Mouse (Mus musculus) liver, postnatal 0 days (tissue): ENCODE measurements around the gene Cdrt4. TPM values are rescaled to one million over a fixed set of nuclear protein-coding genes. Genes with fewer than 3 reads are reported as not detected.

ENCODE experiments used
- ATAC-seq: fragments of 200-750 bp; cut with Nextera tagmentation; 2 replicates; pipeline ENCODE4 v1.8.0; 2017; ENCODE audit warnings: mild to moderate bottlenecking, moderate library complexity
- DNase-seq: peaks from one replicate; pipeline ENCODE4 v3.0.0-alpha.2; 2016
- H3K27ac ChIP-seq: fragments of 300-500 bp; sonication (generic); 2 replicates; pipeline ENCODE4 v1.5.1; 2014; ENCODE audit warnings: antibody characterized with exemption, moderate library complexity, mild to moderate bottlenecking, low read depth
- H3K27me3 ChIP-seq: fragments of 300-500 bp; sonication (generic); 2 replicates; pipeline ENCODE4 v1.6.1; 2014; ENCODE audit warnings: low read length, control low read depth, mixed read lengths; ENCODE audit not compliant: insufficient read depth
- H3K36me3 ChIP-seq: fragments of 300-500 bp; sonication (generic); replicated peaks from 2 replicates; pipeline ENCODE4 v1.6.1; 2014; ENCODE audit warnings: mild to moderate bottlenecking, control low read depth, low read length, moderate library complexity, mixed read lengths; ENCODE audit not compliant: insufficient read depth
- H3K4me1 ChIP-seq: fragments of 300-500 bp; sonication (generic); 2 replicates; pipeline ENCODE4 v1.6.1; 2014; ENCODE audit warnings: antibody characterized with exemption, mild to moderate bottlenecking, control low read depth; ENCODE audit not compliant: insufficient read depth
- H3K4me2 ChIP-seq: fragments of 300-500 bp; sonication (generic); 2 replicates; pipeline ENCODE4 v1.6.1; 2014; ENCODE audit warnings: low read depth, mild to moderate bottlenecking, low read length, moderate library complexity, mixed read lengths
- H3K4me3 ChIP-seq: fragments of 300-500 bp; sonication (generic); 2 replicates; pipeline ENCODE4 v1.5.1; 2014; ENCODE audit warnings: low read depth, low read length
- H3K9ac ChIP-seq: fragments of 300-500 bp; sonication (generic); replicated peaks from 2 replicates; pipeline ENCODE4 v1.6.1; 2014; ENCODE audit warnings: mild to moderate bottlenecking, moderate library complexity
- H3K9me3 ChIP-seq: fragments of 300-500 bp; sonication (generic); 2 replicates; pipeline ENCODE4 v1.6.1; 2016; ENCODE audit warnings: mild to moderate bottlenecking, control low read depth, low read length, mixed read lengths
- CTCF ChIP-seq: sonication (generic); IDR thresholded peaks from 2 replicates; pipeline ENCODE4 v1.5.1; 2016; ENCODE audit warnings: antibody characterized with exemption, low read depth
- EP300 ChIP-seq: IDR thresholded peaks from 2 replicates; pipeline ENCODE4 v1.6.1; 2016; ENCODE audit warnings: antibody characterized with exemption, low read depth, mild to moderate bottlenecking
- WGBS: fragments of 180-500 bp; shearing (Covaris S2); extraction: QIAGEN DNeasy Blood & Tissue Kit; methylation state at CpG from one replicate; pipeline ENCODE4 v1.1.7; 2014; ENCODE audit not compliant: insufficient replicate concordance; 5-methylcytosine and 5-hydroxymethylcytosine counted together
- polyA plus RNA-seq: library from polyadenylated mRNA; unstranded; fragments of >200 nt; fragmentation: Nextera tagmentation; extraction: Ambion mirVana; gene quantifications from 2 replicates; pipeline ENCODE4 v1.2.1, GENCODE M21; 2015

Cdrt4 gene
- polyA plus RNA-seq, 1 experiment from 2014 or later = not detected

DNA sequence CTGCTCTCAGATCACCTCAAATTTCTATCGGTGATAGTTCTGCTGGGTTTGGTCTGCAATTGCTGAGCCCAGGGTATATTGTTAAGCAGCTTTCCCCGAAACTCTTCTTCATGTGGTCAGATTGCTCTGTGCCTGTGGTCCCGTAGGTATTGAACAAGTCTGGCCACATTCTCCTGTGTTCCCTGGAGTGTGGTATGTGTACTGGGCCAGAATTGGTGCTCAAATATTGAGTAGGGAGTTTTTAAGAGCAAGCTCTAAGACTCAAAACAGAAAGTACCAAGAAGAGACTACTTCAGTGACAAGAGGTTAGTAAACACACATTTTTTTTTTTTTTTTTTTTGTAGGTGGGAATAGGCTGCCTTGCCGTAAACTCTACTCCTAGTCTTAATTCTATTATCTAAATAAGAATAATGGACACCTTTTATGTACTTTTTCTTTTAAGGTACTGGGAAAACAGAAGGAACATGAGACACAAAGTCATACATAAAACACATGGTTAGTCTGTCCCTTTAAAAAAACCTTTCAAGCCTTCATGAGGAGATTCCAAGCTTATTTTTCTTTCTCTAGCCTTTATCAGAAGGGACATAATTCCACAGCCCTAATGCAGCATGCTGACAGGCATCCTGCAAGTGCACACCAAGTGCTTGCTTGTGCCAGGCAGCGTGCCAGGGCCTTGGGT lies 46.2 kb downstream of the Cdrt4 start:
- no peak for DNase-seq
- no peaks in the 10 kb centered on the region for H3K9me3 ChIP-seq
- WGBS = 68% methylated on average over 5 of the region's 5 CpGs
- no peak for ATAC-seq
- no peak overlapping the region for H3K4me2 ChIP-seq
- no peak overlapping the region for H3K4me3 ChIP-seq
- H3K27ac ChIP-seq = no peak overlapping the region
- no peak overlapping the region for H3K9ac ChIP-seq
- TF ChIP-seq EP300 = no peak
- H3K4me1 ChIP-seq = no peaks in the 10 kb centered on the region
- no peaks in the 10 kb centered on the region for H3K27me3 ChIP-seq
- H3K36me3 ChIP-seq = no peaks in the 10 kb centered on the region

- no peak overlapping the region for H3K27ac ChIP-seq
- H3K4me3 ChIP-seq = no peak overlapping the region
- H3K9me3 ChIP-seq = no peaks in the 10 kb centered on the region
- H3K27me3 ChIP-seq = no peaks in the 10 kb centered on the region
- H3K4me2 ChIP-seq = no peak overlapping the region
- H3K36me3 ChIP-seq = no peaks in the 10 kb centered on the region
- TF ChIP-seq CTCF (no peak), EP300 (no peak)
- no peaks in the 10 kb centered on the region for H3K4me1 ChIP-seq
- DNase-seq (no peak), ATAC-seq (no peak)
- no peak overlapping the region for H3K9ac ChIP-seq
- WGBS = 73% methylated on average over 11 of the region's 11 CpGs
Measured at GRCm38 (mm10) chr11:62997718-62998281, 46.8 kb downstream of the Cdrt4 start.

GRCm38 (mm10) chr11:63000126-63000525 lies 49.1 kb downstream of the Cdrt4 start:
- H3K4me2 ChIP-seq = no peak overlapping the region
- DNase-seq = no peak
- H3K4me1 ChIP-seq = no peaks in the 10 kb centered on the region
- 82% methylated on average over 8 of the region's 8 CpGs for WGBS
- H3K27me3 ChIP-seq = no peaks in the 10 kb centered on the region
- TF ChIP-seq CTCF (no peak), EP300 (no peak)
- no peaks in the 10 kb centered on the region for H3K9me3 ChIP-seq
- no peaks in the 10 kb centered on the region for H3K36me3 ChIP-seq
- H3K27ac ChIP-seq = no peak overlapping the region
- no peak for ATAC-seq
- no peak overlapping the region for H3K4me3 ChIP-seq
- H3K9ac ChIP-seq = no peak overlapping the region

- ATAC-seq = no peak
- 55% methylated on average over 6 of the region's 6 CpGs for WGBS
- TF ChIP-seq EP300 = no peak
- no peak for TF ChIP-seq CTCF
Measured at GRCm38 (mm10) chr11:63004617-63005016, 53.6 kb downstream of the Cdrt4 start.

GRCm38 (mm10) chr11:63007376-63007775 lies 56.4 kb downstream of the Cdrt4 start:
- Histone ChIP-seq H3K9ac (no peak overlapping the region), H3K36me3 (no peaks in the 10 kb centered on the region), H3K4me1 (no peaks in the 10 kb centered on the region), H3K27ac (no peak overlapping the region), H3K27me3 (no peaks in the 10 kb centered on the region), H3K9me3 (no peaks in the 10 kb centered on the region), H3K4me2 (no peak overlapping the region), H3K4me3 (no peak overlapping the region)
- TF ChIP-seq EP300 = no peak
- DNase-seq (no peak), ATAC-seq (no peak)
- WGBS = 71% methylated on average over 5 of the region's 5 CpGs

More at GRCm38 (mm10) chr11:63004617-63005016, 53.6 kb downstream of the Cdrt4 start:
- Histone ChIP-seq H3K9ac (no peak overlapping the region), H3K27ac (no peak overlapping the region), H3K9me3 (no peaks in the 10 kb centered on the region), H3K4me1 (no peaks in the 10 kb centered on the region), H3K4me2 (no peak overlapping the region), H3K27me3 (no peaks in the 10 kb centered on the region), H3K4me3 (no peak overlapping the region), H3K36me3 (no peaks in the 10 kb centered on the region)
- no peak for DNase-seq

- DNase-seq (no peak), ATAC-seq (no peak)
- Histone ChIP-seq H3K27ac (no peak overlapping the region), H3K4me3 (no peak overlapping the region), H3K27me3 (no peaks in the 10 kb centered on the region), H3K36me3 (no peaks in the 10 kb centered on the region), H3K4me2 (no peak overlapping the region), H3K9me3 (no peaks in the 10 kb centered on the region), H3K9ac (no peak overlapping the region), H3K4me1 (no peaks in the 10 kb centered on the region)
- TF ChIP-seq CTCF (no peak), EP300 (no peak)
- 72% methylated on average over 3 of the region's 3 CpGs for WGBS
Measured at GRCm38 (mm10) chr11:63008004-63008403, 57.0 kb downstream of the Cdrt4 start.
